7 mouse cellular contexts compared by ENCODE assay signal in genomic region chr13:81650382-81650781, GRCm38 (mm10). TPM values are rescaled to one million over a fixed set of nuclear protein-coding genes. Genes with fewer than 3 reads are reported as not detected.
A peak's percentile ranks its signal among the peaks of the same experiment; 100 is the strongest.
DNase-seq lines count a peak whose midpoint lies in the region; ATAC-seq and TF ChIP-seq lines count a peak whose summit lies in the region.
"Not testable (repeated sequence)": the region's sequence is repeated elsewhere in the genome, so short reads cannot be mapped to it uniquely, and the experiment has no call there.
"Had no signal": no experiment of that assay in that cellular context is flagged by ENCODE, and none has a peak within 500 bp of the region (broad histone marks: within the 10 kb centered on the region; RNA-seq: fewer than 3 reads in every experiment).

No protein-coding gene starts in this region.

- TF ChIP-seq POLR2A in MEL (IDR thresholded peaks at IDR 0.05; ENCODE audit: control insufficient read depth in 1 of 2, insufficient read depth in 1 of 2, low read depth in 1 of 2, low read length in 2 of 2, poor library complexity in 1 of 2), result not testable (repeated sequence)

- not testable (repeated sequence) for ATAC-seq in liver, embryonic 11.5 days (replicated peaks; ENCODE audit: low FRiP score); liver, embryonic 15.5 days (ENCODE audit: insufficient read depth); liver, postnatal 0 days
- peak; percentile 58 for ATAC-seq in liver, embryonic 13.5 days (ENCODE audit: low read depth)

- H3K9me3 ChIP-seq in MEL (replicated peaks; ENCODE audit: insufficient read depth, low read length); liver, embryonic 11.5 days (ENCODE audit: control insufficient read depth, low read length); liver, embryonic 13.5 days (replicated peaks); liver, embryonic 15.5 days (replicated peaks); liver, postnatal 0 days (ENCODE audit: low read length): not testable (repeated sequence)

- H3K27me3 ChIP-seq in MEL (ENCODE audit: control insufficient read depth in 1 of 2, insufficient read depth in 2 of 2, low read length in 2 of 2); liver, embryonic 11.5 days (replicated peaks; ENCODE audit: control insufficient read depth, insufficient read depth, low read length); liver, embryonic 13.5 days; liver, embryonic 15.5 days; liver, postnatal 0 days (ENCODE audit: insufficient read depth, low read length): not testable (repeated sequence)

- peak overlapping the region; percentile 20; the same call in 1 of the 2 replicates for H3K4me2 ChIP-seq in liver, embryonic 11.5 days
- peak overlapping the region; percentile 45 for H3K4me2 ChIP-seq in liver, embryonic 13.5 days
- H3K4me2 ChIP-seq in liver, embryonic 15.5 days, result peak overlapping the region; percentile 56
- peak overlapping the region; percentile 15 for H3K4me2 ChIP-seq in liver, postnatal 0 days (ENCODE audit: low read depth, low read length)

- H3K4me3 ChIP-seq in MEL (ENCODE audit: control insufficient read depth in 1 of 2, insufficient read depth in 1 of 2, low read depth in 2 of 2, low read length in 2 of 2), result peak overlapping the region in 1 of 2 experiments; percentile 46; a peak in 2 of 4 replicates
- not testable (repeated sequence) for H3K4me3 ChIP-seq in liver, embryonic 11.5 days (ENCODE audit: low read depth, low read length); liver, embryonic 13.5 days (replicated peaks); liver, embryonic 15.5 days (replicated peaks); liver, postnatal 0 days (ENCODE audit: low read depth, low read length)

- not testable (repeated sequence) for DNase-seq in MEL (ENCODE audit: low read depth, low spot score); liver, embryonic 11.5 days (ENCODE audit: low spot score); liver, embryonic 13.5 days; liver, postnatal 0 days
- peak; percentile 34 for DNase-seq in c-Kit-positive CD71-positive TER-119-positive erythroid progenitor cells, embryonic 14.5 days (ENCODE audit: low spot score)

- not testable (repeated sequence) for H3K27ac ChIP-seq in MEL (ENCODE audit: control insufficient read depth, low read depth, low read length); liver, embryonic 11.5 days (ENCODE audit: low read depth, low read length); liver, embryonic 15.5 days (replicated peaks); liver, postnatal 0 days (ENCODE audit: low read depth)
- H3K27ac ChIP-seq in liver, embryonic 13.5 days, result peak overlapping the region; percentile 34; the same call in 1 of the 2 replicates

- H3K9ac ChIP-seq in MEL (ENCODE audit: control insufficient read depth, low read depth, low read length, poor library complexity, severe bottlenecking); liver, embryonic 11.5 days (ENCODE audit: low read depth, low read length); liver, embryonic 15.5 days; liver, postnatal 0 days (replicated peaks): not testable (repeated sequence)
- H3K9ac ChIP-seq in liver, embryonic 13.5 days, result 0 out of 2 replicates have a peak overlapping the region, but pooled peaks have one; percentile 33

- H3K36me3 ChIP-seq in MEL (ENCODE audit: control insufficient read depth in 1 of 2, insufficient read depth in 2 of 2, low read length in 2 of 2), result peaks cover 0 to 19% of the 10 kb centered on the region in 2 experiments; a peak in 2 of 4 replicates
- H3K36me3 ChIP-seq in liver, embryonic 11.5 days (ENCODE audit: control insufficient read depth, insufficient read depth, low read length); liver, embryonic 13.5 days; liver, embryonic 15.5 days (replicated peaks); liver, postnatal 0 days (replicated peaks; ENCODE audit: insufficient read depth, low read length): not testable (repeated sequence)

- TF ChIP-seq CTCF in MEL (IDR thresholded peaks at IDR 0.05 in 2 of 3, conservative IDR thresholded peaks at IDR 0.05 in 1 of 3; ENCODE audit: control insufficient read depth in 1 of 3, insufficient read depth in 1 of 3, low read depth in 2 of 3, low read length in 3 of 3, poor library complexity in 1 of 3, severe bottlenecking in 1 of 3); liver, postnatal 0 days (IDR thresholded peaks at IDR 0.05; ENCODE audit: low read depth): not testable (repeated sequence)

- not testable (repeated sequence) for H3K4me1 ChIP-seq in MEL (ENCODE audit: control insufficient read depth in 1 of 2, insufficient read depth in 2 of 2, low read length in 2 of 2); liver, embryonic 11.5 days (replicated peaks; ENCODE audit: control insufficient read depth, insufficient read depth, low read length); liver, postnatal 0 days (ENCODE audit: insufficient read depth)
- H3K4me1 ChIP-seq in liver, embryonic 13.5 days (replicated peaks), result peaks cover 45% of the 10 kb centered on the region
- H3K4me1 ChIP-seq in liver, embryonic 15.5 days (replicated peaks), result peaks cover 29% of the 10 kb centered on the region

- not testable (repeated sequence) for TF ChIP-seq RAD21 in MEL (IDR thresholded peaks at IDR 0.05; ENCODE audit: low read depth, low read length)

- WGBS in liver, embryonic 11.5 days, result 49% methylated on average over 4 of the region's 6 CpGs
- 11% methylated on average over 5 of the region's 6 CpGs for WGBS in liver, embryonic 13.5 days (ENCODE audit: insufficient replicate concordance)
- 20% methylated on average over 5 of the region's 6 CpGs for WGBS in liver, embryonic 15.5 days (ENCODE audit: insufficient replicate concordance)
- 50% methylated on average over 5 of the region's 6 CpGs for WGBS in liver, postnatal 0 days (ENCODE audit: insufficient replicate concordance)

- peak in 1 of 2 experiments; percentile 35; a peak in 1 of 4 replicates for TF ChIP-seq EP300 in MEL (IDR thresholded peaks at IDR 0.05; ENCODE audit: low read depth in 1 of 2, low read length in 2 of 2)
- peak; percentile 82 for TF ChIP-seq EP300 in liver, postnatal 0 days (IDR thresholded peaks at IDR 0.05; ENCODE audit: low read depth)

- not testable (repeated sequence) for H3K79me2 ChIP-seq in MEL (ENCODE audit: control insufficient read depth, insufficient read depth, low read length, poor library complexity)

TF ChIP-seq in MEL, 35 proteins besides CTCF, POLR2A, EP300 and RAD21:
- TF ChIP-seq TCF12 (IDR thresholded peaks at IDR 0.05; ENCODE audit: low read depth, low read length) (peak; percentile 47; the same call in 1 of the 2 replicates), RCOR1 (IDR thresholded peaks at IDR 0.05; ENCODE audit: low read depth, low read length) (peak; percentile 56; the same call in 1 of the 2 replicates), TAL1 (IDR thresholded peaks at IDR 0.05; ENCODE audit: low read length) (peak; percentile 17; the same call in 1 of the 2 replicates)

RNA-seq across cellular contexts. Expression of gene Lysmd3, which starts 7.1 kb away (rescaled TPM):
- 12.2 and 12.5 TPM in 2 replicates for total RNA-seq in MEL (2012; rRNA removed)
- polyA plus RNA-seq in MEL (2012; ENCODE audit: insufficient read depth in 1 of 2, insufficient read length in 2 of 2, low read depth in 1 of 2, low replicate concordance in 2 of 2, missing spikeins in 1 of 2), result 1 to 10 TPM in 1 of 2 experiments, not detected in 1; 7.1 TPM
- polyA plus RNA-seq in liver, embryonic 11.5 days (2014; fragmentation: Nextera tagmentation; extraction: Ambion mirVana), result 22.4 and 29.3 TPM in 2 replicates
- polyA plus RNA-seq in liver, embryonic 13.5 days (2015; fragmentation: Nextera tagmentation; extraction: Ambion mirVana), result 14.5 and 21.0 TPM in 2 replicates
- 16.0 and 18.6 TPM in 2 replicates for polyA plus RNA-seq in liver, embryonic 15.5 days (2015; fragmentation: Nextera tagmentation; extraction: Ambion mirVana)
- 10.2 and 11.8 TPM in 2 replicates for polyA plus RNA-seq in liver, postnatal 0 days (2015; fragmentation: Nextera tagmentation; extraction: Ambion mirVana)

RNA-seq across cellular contexts. Expression of gene Adgrv1, which starts 17.4 kb away (rescaled TPM):
- 5.6 and 5.8 TPM in 2 replicates for total RNA-seq in MEL (2012; rRNA removed)
- 1 to 10 TPM in 1 of 2 experiments, not detected in 1; 5.8 TPM for polyA plus RNA-seq in MEL (2012; ENCODE audit: insufficient read depth in 1 of 2, insufficient read length in 2 of 2, low read depth in 1 of 2, low replicate concordance in 2 of 2, missing spikeins in 1 of 2)
- 0.40 and 0.58 TPM in 2 replicates for polyA plus RNA-seq in liver, embryonic 11.5 days (2014; fragmentation: Nextera tagmentation; extraction: Ambion mirVana)
- polyA plus RNA-seq in liver, embryonic 13.5 days (2015; fragmentation: Nextera tagmentation; extraction: Ambion mirVana), result 0.13 and 0.16 TPM in 2 replicates
- polyA plus RNA-seq in liver, embryonic 15.5 days (2015; fragmentation: Nextera tagmentation; extraction: Ambion mirVana), result 0.10 and 0.12 TPM in 2 replicates
- polyA plus RNA-seq in liver, postnatal 0 days (2015; fragmentation: Nextera tagmentation; extraction: Ambion mirVana), result 0.87 and 1.4 TPM in 2 replicates
- total RNA-seq: common myeloid progenitor, adult 5-6 weeks had no signal
